Mouse (Mus musculus): Measurements from ENCODE around the gene Vmn2r39. TPM values are rescaled to one million over a fixed set of nuclear protein-coding genes. Genes with fewer than 3 reads are reported as not detected.

Vmn2r39 gene
- total RNA-seq (2023) = not detected in 2 replicates

DNA sequence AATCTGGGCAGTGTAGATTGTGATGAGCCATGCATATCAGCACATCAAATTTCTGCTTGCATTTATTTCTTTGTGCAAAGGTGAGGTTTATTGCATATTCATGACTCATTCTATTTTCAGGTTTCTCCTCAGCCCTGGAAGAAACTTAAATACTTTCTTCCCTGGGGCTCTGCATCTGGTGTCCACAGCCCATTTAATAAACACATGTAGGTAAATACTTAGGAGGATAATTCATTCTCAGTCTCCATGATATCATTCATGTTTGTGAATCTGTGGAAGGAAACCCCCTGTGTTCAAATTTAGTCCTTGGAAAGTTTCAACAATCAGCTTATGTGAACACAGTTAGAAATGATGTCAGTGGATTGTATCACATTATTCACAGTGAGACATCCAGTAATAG lies at the start of gene Vmn2r39:
Gene Vmn2r39, minus strand, starts transcription at position 101 of the 400 bp plus-strand sequence.

Other genes with a start within 250 kb of the Vmn2r39 start
- not detected in 2 replicates for gene Vmn2r40, start 99.4 kb downstream of the Vmn2r39 start, total RNA-seq (2023)
- not detected in 2 replicates for gene Vmn2r38, start 67.1 kb upstream of the Vmn2r39 start, total RNA-seq (2023)
- gene Vmn2r37, start 192.9 kb upstream of the Vmn2r39 start, total RNA-seq (2023) = not detected in 2 replicates

All from neutrophil, adult 65 days (primary cell).